Mouse (Mus musculus): ENCODE measurements at regions not wholly inside any gene's neighbourhood (a gene's known extent, or its start where the extent isn't known, plus 50 kb on each side); places are given as distances from the start of the nearest gene placed in this dataset.
"Not testable (repeated sequence)": the region's sequence is repeated elsewhere in the genome, so short reads cannot be mapped to it uniquely, and the experiment has no call there.

DNA sequence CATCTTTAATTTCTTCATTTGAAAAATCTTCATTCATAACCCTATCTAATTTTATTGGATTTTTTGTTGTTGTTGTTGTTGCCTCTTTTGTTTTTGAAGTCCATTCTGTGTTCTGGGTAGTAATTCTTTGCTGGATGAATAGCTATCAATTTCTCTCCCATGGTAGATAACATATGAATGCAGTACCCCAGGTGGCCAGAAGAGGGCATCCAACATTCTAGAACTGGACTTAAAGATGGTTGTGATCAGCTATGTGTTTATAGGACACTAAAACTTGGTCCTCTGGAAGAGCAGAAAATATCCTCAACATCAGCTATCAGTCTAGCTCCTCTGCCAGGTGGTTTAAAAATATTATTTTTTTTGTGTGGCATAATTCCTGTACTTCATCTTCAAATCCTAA is 73.0 kb downstream of the Prl2c3 start:
- peak; percentile 51 for DNase-seq (ENCODE audit: low spot score)

DNA sequence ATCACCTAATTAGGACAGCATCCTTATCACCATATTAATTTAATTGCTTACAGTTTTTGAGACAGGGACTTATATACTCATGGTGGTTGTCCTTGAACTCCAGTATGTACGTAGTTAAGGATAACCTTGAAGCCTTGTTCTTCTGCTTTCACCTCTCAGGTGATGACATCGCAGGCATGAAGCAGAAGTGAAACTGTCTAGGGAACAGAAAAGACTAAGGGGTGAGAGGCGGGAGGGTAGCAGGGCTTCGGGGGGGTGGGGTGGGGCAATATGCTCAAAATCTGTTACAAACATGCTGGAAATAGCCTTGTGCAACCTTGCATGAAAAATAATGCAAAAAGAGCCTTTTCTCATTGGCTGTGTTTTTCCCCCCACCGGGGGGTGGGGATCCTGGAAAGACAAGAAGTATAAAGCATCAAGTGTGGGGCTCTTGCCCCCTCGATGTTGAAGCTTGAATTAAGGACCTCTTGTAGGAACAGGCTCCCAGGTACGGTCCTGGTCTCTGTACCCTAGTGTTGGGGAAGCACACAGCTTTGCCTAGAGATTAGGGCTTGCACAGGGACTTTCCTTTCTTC is 81.8 kb downstream of the Prl2c3 start:
- not testable (repeated sequence) for DNase-seq (ENCODE audit: low spot score)

DNA sequence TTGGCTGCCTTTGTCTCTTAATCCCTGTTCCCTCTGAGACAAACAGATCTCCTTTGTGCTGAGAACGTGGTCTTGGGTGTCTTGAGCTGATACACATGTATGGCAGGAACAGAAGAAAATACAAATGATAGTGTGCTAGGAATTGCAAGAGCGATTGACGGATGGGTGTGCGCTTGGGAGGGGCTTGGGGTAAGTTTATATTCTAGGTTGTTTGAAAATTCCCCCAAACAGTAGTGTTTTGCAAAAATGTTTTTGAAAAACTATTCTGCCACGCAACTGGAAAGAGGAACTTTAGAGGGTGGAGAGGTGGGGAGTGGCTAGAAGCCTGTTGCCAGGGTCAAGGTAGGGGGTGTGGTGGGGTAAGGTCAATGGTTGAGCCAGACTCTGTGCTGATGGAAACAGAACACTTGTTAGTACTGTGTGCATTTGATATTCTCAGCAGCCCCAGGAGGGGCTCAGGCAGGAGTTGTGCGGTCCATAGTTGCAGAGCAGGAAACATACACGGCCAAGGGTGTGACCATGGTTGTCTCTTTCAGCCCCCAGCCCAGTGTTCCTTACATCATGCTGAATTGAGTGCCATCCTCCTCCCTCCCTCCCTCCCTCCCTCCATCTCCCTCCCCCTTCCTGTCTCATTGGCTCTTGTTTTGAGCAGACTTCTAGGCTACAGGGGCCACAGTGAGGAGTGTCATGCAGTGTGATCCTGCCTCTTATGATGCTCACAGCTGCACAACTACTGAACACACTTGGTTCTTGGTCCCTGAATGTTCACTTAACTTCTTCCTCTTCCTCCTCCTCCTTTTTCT is 88.2 kb downstream of the Prl2c3 start:
- no peak for DNase-seq (ENCODE audit: low spot score)

DNA sequence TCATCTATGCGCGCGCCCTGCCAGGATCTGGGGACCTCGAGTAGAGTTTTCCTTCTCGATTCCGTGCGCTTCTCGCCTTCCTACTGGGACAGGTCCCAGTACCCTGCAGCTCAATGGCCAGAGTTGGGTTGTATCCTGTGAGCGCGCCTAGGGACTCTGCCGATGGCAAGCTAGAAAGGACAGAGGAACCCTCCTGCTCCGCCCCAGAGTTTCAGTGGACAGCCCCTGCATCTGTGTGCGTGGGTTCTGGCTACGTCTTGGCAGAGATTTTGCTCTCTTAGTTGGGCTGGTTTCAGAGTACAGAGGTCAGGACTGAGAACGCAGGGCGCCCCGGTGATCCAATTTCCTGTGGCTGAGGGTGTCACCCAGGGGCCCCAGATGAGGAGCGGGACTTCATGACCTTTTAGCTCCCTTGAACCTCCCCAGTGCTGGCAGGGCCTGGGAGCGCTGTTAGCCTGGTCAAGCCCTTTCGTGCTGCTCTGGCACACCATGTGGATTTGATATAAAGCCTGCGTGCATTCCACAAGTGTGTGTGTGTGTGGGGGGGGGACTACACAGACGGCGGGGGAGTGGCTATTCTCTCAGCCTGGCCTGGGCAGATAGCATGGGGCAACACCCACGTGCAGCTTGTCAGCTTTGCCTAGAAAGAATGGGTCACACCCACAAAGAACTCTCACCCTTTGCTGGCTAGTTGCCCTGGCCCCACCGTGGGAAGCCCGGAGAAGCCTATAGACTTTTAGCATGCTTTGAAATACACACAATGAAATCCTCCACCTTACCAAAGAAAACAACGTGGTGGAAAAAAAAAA is 96.9 kb downstream of the Prl2c3 start:
- peak; percentile 55 for DNase-seq (ENCODE audit: low spot score)

DNA sequence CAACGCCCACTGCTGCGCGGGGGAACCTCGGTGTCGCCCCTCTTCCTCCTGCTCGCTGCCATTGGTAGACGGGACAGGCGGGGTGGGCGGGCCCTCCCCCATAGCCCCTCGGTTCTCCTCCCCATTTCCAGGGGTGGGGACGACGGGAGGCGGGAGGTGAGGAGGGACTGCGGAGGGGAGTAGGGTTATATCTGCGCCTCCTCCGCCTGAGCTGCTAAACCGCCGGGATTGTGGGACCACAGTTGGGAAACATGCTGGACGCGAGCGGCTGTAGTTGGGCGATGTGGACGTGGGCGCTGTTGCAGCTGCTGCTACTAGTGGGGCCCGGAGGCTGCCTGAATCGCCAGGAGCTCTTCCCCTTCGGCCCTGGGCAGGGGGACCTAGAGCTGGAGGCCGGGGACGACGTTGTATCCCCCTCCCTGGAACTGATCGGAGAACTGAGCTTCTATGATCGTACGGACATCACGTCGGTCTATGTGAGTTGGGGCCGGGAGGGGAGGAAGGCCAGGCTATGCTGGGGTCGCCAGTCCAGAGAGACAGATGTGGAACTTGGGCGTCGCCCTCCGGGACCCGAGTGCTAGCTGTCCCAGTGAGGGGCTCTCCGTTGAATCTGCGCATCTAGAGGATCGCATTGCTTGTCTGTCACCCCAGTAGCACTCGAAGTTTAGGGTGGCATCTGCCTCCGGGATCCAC is 97.6 kb downstream of the Prl2c3 start:
- DNase-seq (ENCODE audit: low spot score): peak; percentile 47

DNA sequence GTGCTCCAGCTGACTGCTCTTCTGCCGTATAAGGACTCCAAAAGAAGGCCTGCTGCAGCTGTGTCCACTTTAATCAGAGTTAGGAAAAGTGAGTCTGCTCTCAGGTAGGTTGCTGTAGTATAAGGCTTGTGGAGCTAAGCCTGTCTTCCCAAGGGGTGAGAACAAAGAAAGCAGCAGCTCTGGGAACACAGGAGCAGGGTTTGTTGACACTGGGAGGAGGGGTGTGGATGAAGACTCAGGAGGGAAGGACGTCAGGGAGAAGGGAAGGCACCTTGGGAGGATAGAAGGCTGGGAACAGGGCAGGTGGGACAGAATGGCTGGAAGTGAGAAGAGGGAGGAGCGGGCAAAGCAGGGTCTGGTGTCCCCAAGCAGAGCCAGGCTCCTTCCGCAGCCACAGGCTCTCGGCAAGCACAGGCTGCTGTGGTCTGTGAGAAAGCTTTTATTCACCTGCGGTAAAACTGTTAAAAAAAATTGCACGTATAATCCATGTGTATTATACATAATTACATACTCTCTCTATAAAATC is 106.2 kb downstream of the Prl2c3 start:
- DNase-seq (ENCODE audit: low spot score): not testable (repeated sequence)

DNA sequence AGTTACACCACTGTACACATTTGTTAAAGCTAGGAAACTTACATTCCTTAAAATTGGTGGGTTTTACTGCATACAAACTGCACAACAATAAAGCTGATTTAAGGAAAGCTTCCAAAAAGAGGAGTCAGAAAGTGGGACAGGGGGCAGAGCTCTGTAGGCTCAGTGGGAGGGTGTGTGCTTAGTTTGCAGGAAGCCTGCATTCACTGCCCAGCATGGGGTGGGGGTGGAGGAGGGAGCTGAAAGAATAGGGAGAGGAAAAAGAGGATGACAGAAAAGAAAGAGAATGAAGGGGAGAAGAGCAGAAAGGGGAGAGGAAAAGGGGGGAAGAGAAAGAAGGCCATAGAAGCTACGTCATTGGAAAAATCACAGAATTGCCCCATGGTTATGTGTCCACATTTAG is 111.1 kb downstream of the Prl2c3 start:
- not testable (repeated sequence) for DNase-seq (ENCODE audit: low spot score)

DNA sequence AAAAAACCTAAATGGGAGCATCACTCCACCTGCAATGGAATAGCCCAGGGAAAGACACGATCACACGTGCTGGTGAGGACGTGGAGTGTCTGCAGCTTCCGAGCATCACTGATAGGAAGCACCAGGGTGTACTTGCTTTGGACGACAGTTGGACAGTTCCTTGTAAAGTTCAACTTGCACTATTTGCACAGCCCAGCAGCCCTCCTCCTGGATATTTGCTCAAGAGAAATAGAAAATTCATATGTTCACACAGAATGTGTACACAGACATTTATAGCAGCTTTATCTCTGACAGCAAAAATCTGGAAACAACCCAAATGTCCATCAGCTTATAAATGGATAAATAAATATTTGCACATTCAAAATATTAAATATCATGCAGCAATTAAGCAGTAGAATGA is 111.7 kb downstream of the Prl2c3 start:
- not testable (repeated sequence) for DNase-seq (ENCODE audit: low spot score)

DNA sequence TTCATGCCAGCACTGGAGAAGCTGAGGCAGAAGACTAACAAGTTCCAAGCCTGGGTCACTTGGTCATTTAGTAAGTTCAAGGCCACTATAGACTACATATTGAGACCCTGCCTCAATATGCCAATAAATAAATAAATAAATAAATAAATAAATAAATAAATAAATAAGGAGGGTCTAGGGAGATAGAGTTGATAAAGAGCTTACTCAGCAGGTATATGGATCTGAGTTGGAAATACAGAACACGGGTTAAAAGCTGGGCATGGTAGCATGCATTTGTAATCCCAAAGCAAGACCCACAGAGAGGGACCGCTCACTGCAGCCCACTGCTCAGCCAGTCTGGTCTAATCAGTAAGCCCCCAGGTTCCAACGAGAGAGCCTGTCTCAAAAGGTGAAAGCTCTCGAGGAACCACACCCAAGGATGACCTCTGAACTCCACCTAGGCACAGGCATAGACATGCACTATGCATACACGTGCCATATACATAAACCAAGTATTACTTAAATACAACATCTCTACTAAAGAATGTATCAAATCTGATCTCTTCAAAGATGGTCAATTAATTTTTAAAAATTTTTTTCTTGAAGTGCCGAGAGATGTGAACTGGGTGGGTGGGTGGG is 115.4 kb downstream of the Ero1lb start:
- not testable (repeated sequence) for DNase-seq (ENCODE audit: low spot score)

DNA sequence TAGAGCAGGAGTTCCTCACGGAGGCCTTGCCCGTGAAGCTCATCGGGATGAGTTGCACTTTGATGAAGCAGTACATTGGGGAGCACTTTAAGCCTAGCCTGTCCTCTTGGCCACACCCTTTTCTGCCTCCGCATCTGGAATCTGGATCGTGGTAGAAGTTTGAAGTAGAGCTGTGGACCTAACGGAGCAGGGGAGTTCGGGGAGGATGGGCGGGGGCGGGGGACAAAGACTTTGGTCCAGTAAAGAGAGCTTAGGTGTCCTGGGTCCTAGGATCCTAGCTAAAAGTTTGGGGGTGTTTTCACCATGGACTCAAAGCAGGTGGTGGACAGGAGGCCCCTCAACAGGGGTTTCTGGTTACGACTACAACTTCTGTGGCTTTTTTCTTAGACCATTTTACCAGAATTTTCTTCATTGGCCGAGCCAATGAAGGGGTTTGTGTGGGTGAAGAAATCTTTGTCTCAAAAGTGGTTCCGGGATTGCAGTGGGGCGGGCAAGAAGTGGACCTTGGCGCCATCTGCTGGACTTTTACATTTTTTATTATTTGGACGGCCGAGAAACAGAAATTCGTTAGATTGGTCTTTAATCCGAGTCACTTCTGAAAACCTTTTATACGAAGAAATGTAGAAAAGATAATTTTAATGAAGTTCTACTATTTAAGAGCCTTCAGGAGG is 114.7 kb downstream of the Ero1lb start:
- peak; percentile 58 for DNase-seq (ENCODE audit: low spot score)

DNA sequence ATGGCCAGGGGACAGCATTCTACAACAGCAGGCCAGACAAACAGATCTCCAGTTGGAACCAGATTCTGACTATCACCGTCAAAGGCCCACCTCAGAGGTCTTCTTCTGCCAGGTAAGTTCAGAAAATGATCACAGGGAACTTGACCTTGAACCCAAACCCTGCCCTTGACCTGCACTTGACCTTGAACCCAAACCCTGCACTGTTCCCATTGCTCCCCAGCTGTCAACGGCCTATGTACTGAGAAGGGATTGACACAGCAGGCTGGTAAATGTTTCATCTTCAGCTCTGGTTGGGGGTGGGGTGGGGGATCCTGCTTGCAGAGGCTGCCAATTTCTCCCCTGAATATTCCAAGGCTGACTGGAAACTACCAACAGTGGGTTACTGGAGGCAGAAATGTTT is 111.7 kb downstream of the Ero1lb start:
- no peak for DNase-seq (ENCODE audit: low spot score)

DNA sequence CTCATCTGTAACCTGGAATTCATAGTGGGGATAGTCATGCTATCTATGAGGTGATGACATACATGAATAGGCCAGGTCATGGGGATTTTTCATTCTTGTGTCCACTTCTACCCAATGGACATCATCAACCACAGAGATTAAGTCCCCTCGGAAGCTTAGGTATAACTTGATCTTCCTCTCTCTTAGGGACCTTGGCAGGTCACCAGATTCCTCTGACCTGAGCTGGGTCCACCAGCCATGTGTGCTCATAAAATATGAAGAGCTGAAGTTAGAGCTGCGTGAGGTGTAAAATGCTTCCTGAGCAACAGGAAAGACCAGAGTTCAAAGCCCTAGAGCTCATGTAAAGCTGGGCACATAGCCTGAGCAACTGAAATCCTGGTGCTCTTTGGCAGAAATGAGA is 105.3 kb downstream of the Ero1lb start:
- DNase-seq (ENCODE audit: low spot score): not testable (repeated sequence)

DNA sequence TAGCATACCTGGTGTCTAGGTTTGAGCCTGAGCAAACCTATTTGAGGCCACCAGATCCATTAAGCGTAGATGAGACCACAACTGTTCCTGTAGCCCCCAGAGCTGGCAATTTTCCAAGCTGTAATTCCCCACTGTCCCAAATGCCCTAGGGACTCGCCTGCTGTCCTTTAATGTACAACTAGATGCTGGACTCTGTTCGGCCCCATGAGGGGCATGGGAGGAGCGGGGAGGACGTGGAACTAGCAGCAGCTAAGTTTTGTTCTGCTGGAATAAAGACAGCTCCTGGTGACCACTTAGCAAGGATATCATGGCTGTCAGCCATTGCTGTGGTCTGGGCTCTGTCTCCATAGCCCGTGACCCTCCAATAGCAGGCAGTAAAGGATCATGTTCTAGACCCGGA is 103.1 kb downstream of the Ero1lb start:
- DNase-seq (ENCODE audit: low spot score): not testable (repeated sequence)

DNA sequence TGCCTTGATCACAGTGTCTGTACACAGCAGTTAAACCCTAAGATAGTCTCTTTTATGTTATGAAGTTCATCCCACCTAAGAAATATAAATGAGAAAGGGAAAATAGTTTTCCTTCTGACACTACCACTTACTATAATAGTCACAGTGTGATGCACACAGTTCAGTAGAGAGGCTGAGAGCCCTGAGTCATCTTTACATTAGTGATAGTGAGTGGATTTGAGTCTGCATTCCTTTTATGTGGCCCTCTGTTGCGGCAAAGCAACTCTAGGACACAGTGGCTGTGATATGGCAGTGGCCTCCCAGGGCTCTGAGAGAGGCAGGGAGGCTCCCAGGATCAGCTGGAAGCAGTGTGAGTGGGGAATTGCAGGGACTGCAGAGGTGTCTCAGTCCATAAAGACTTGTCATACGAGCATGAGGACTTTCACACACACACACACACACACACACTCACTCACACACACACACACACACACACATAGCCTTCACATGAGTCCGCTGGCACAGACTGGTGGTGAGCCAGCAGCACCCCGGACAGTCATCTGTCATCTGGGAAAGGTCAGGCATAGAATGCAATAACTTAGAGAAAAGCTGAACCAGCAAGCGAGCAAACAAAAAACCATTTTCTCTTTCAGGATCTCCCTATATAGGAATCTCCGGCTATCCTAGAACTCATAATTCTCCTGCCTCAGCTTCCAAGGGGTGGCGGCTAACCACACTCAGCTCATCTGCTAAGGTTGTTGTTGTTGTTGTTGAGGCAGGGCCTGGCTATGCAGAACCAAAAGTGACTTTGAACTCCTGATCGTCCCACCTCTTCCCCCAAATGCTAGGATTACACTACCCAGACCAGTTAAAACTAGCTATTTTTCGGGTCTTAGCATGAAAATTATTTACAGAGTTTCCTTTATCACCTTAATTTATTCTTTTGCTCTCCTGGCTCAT is 102.3 kb downstream of the Ero1lb start:
- DNase-seq (ENCODE audit: low spot score): not testable (repeated sequence)

DNA sequence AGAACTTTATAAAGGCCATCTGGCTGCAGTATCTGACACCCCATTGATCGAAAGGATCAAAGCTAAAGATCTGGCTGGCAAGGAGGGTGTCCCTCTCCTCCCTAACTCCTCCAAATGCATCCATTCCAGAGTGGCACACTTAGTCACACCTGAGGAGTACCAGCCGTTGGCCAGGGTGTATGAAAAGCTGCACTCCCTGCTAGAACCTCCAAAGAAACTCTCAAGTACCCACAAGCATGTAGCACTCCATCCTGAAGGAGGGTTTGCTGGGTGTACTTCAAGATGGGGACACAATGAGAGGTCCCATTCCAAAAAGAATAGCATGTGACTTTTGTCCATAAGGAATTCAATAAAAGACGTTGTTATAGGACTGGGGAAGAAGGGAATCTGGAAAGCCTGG is 100.4 kb downstream of the Ero1lb start:
- not testable (repeated sequence) for DNase-seq (ENCODE audit: low spot score)
